Mouse (Mus musculus) limb, embryonic 11.5 days (tissue): ENCODE data around the gene Csrp1. TPM values are rescaled to one million over a fixed set of nuclear protein-coding genes. Genes with fewer than 3 reads are reported as not detected.
A peak's percentile ranks its signal among the peaks of the same experiment; 100 is the strongest.

Experiments
- ATAC-seq: fragments of 200-750 bp; cut with Nextera tagmentation; 2 replicates; pipeline ENCODE4 v1.8.0; 2017; ENCODE audit warnings: low read depth; ENCODE audit not compliant: insufficient number of reproducible peaks, low FRiP score, low TSS enrichment
- DNase-seq: peaks from one replicate; pipeline ENCODE4 v3.0.0-alpha.2; 2015; ENCODE audit warnings: low spot score
- H3K27ac ChIP-seq: fragments of 300-500 bp; sonication (generic); replicated peaks from 2 replicates; pipeline ENCODE4 v1.5.1; 2014; ENCODE audit warnings: low read depth, mild to moderate bottlenecking, low read length
- H3K27me3 ChIP-seq: fragments of 300-500 bp; sonication (generic); 2 replicates; pipeline ENCODE4 v1.6.1; 2014; ENCODE audit warnings: mild to moderate bottlenecking, low read length, mixed read lengths; ENCODE audit not compliant: control insufficient read depth, insufficient read depth
- H3K36me3 ChIP-seq: fragments of 300-500 bp; sonication (generic); 2 replicates; pipeline ENCODE4 v1.6.1; 2014; ENCODE audit warnings: mild to moderate bottlenecking, low read length, moderate library complexity, mixed read lengths; ENCODE audit not compliant: control insufficient read depth, insufficient read depth
- H3K4me1 ChIP-seq: fragments of 300-500 bp; sonication (generic); 2 replicates; pipeline ENCODE4 v1.6.1; 2014; ENCODE audit warnings: low read length, mixed read lengths; ENCODE audit not compliant: control insufficient read depth, insufficient read depth
- H3K4me2 ChIP-seq: fragments of 300-500 bp; sonication (generic); 2 replicates; pipeline ENCODE4 v1.6.1; 2014; ENCODE audit warnings: low read depth, mild to moderate bottlenecking, moderate library complexity; ENCODE audit not compliant: severe bottlenecking
- H3K4me3 ChIP-seq: fragments of 300-500 bp; sonication (generic); 2 replicates; pipeline ENCODE4 v1.5.1; 2014; ENCODE audit warnings: low read depth, low read length
- H3K9ac ChIP-seq: fragments of 300-500 bp; sonication (generic); 2 replicates; pipeline ENCODE4 v1.6.1; 2014; ENCODE audit warnings: mild to moderate bottlenecking, low read length
- H3K9me3 ChIP-seq: fragments of 300-500 bp; sonication (generic); 2 replicates; pipeline ENCODE4 v1.6.1; 2016; ENCODE audit warnings: low read length; ENCODE audit not compliant: control insufficient read depth
- WGBS: fragments of 180-500 bp; shearing (Covaris S2); extraction: QIAGEN DNeasy Blood & Tissue Kit; methylation state at CpG from one replicate; pipeline ENCODE4 v1.1.7; 2014; 5-methylcytosine and 5-hydroxymethylcytosine counted together
- polyA plus RNA-seq: library from polyadenylated mRNA; unstranded; fragments of >200 nt; fragmentation: Nextera tagmentation; extraction: Ambion mirVana; gene quantifications from 2 replicates; pipeline ENCODE4 v1.2.1, GENCODE M21; 2014

The Csrp1 gene
- polyA plus RNA-seq, 1 experiment from 2014 or later = 51.2 TPM

- peak overlapping the region; percentile 86 for H3K9ac ChIP-seq
- WGBS = 4% methylated on average over 6 of the region's 6 CpGs
- no peaks in the 10 kb centered on the region for H3K36me3 ChIP-seq
- H3K4me2 ChIP-seq = peak overlapping the region; percentile 90
- H3K27ac ChIP-seq = no peak overlapping the region; the same call in 1 of the 2 replicates
- peaks cover 15% of the 10 kb centered on the region; the same call in 1 of the 2 replicates for H3K4me1 ChIP-seq
- DNase-seq (no peak), ATAC-seq (0 out of 2 replicates have a peak, but pooled peaks have one; percentile 8)
- peak overlapping the region; percentile 70 for H3K4me3 ChIP-seq
- no peaks in the 10 kb centered on the region for H3K9me3 ChIP-seq
- peaks cover 2% of the 10 kb centered on the region; the same call in 1 of the 2 replicates for H3K27me3 ChIP-seq
Observed at GRCm38 (mm10) chr1:135688686-135689085, 31.2 kb upstream of the Csrp1 start.

GRCm38 (mm10) chr1:135690784-135691416, 29.0 kb upstream of the Csrp1 start:
- DNase-seq = no peak
- Histone ChIP-seq H3K27ac (no peak overlapping the region), H3K9ac (no peak overlapping the region), H3K36me3 (no peaks in the 10 kb centered on the region), H3K4me3 (no peak overlapping the region), H3K4me2 (no peak overlapping the region), H3K4me1 (peaks cover 15% of the 10 kb centered on the region; the same call in 1 of the 2 replicates), H3K9me3 (no peaks in the 10 kb centered on the region), H3K27me3 (no peaks in the 10 kb centered on the region; the same call in 1 of the 2 replicates)
- WGBS = 87% methylated on average over 6 of the region's 6 CpGs
- no peak for ATAC-seq

- no peaks in the 10 kb centered on the region for H3K36me3 ChIP-seq
- peaks cover 13% of the 10 kb centered on the region; the same call in 1 of the 2 replicates for H3K4me1 ChIP-seq
- H3K9ac ChIP-seq = no peak overlapping the region
- H3K27ac ChIP-seq = no peak overlapping the region
- no peak for ATAC-seq
- H3K4me3 ChIP-seq = no peak overlapping the region
- 58% methylated on average over 10 of the region's 10 CpGs for WGBS
- H3K9me3 ChIP-seq = no peaks in the 10 kb centered on the region
- DNase-seq = peak; percentile 20
- no peaks in the 10 kb centered on the region; the same call in 1 of the 2 replicates for H3K27me3 ChIP-seq
- no peak overlapping the region for H3K4me2 ChIP-seq
Observed at GRCm38 (mm10) chr1:135691417-135691815, 28.4 kb upstream of the Csrp1 start.

DNA sequence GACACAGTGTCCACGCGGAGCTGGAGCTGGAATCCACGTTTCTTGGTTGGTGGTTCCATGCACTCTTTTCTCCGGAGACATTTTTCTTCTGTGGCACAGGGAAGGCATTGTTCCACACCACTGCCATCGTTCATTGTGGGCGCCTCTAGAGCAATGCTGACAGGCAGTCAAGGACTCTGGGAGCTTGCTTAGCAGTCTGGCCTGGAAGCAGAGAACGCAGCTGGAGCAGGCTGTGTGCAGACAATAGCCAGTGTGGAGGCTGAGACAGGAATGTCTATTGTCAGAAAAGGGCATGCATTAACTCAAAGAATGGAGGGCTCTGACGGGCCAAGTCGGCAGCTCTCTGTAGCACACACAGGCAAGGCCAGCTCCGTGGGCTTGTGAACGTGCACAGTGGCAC, 25.7 kb upstream of the Csrp1 start:
- Histone ChIP-seq H3K9me3 (no peaks in the 10 kb centered on the region), H3K4me2 (no peak overlapping the region), H3K9ac (no peak overlapping the region), H3K4me3 (no peak overlapping the region), H3K36me3 (no peaks in the 10 kb centered on the region), H3K27me3 (no peaks in the 10 kb centered on the region), H3K27ac (no peak overlapping the region), H3K4me1 (peaks cover 17% of the 10 kb centered on the region)
- ATAC-seq = no peak
- WGBS = 81% methylated on average over 11 of the region's 11 CpGs
- no peak for DNase-seq

DNA sequence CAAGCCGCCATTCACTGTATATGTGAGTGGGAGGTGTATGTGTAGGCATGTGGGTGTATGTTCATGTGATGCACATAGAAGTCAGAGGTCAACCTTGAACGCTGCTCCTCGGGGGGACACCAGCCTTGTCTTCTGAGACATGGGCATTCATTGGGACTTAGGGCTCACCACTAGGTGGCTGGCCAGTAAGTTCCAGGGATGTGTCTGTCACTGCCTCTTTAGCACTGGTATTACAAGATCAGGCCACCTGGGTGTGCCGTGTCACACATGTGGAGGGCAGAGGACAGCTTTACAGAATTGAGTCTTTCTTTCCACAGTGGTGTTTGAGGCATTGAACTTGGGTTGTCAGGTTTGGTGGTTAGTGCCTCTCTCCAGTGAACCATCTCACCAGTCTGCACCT, 22.4 kb upstream of the Csrp1 start:
- WGBS = 88% methylated on average over 4 of the region's 4 CpGs

GRCm38 (mm10) chr1:135698046-135698445, 21.8 kb upstream of the Csrp1 start:
- Histone ChIP-seq H3K27me3 (no peaks in the 10 kb centered on the region), H3K4me3 (no peak overlapping the region), H3K9me3 (no peaks in the 10 kb centered on the region), H3K27ac (no peak overlapping the region; the same call in 1 of the 2 replicates), H3K36me3 (no peaks in the 10 kb centered on the region), H3K9ac (no peak overlapping the region), H3K4me2 (peak overlapping the region; percentile 56), H3K4me1 (peaks cover 19% of the 10 kb centered on the region)
- no peak for DNase-seq
- WGBS = 22% methylated on average over 6 of the region's 6 CpGs
- no peak for ATAC-seq

More for the DNA sequence above, 22.4 kb upstream of the Csrp1 start:
- no peak overlapping the region for H3K27ac ChIP-seq
- H3K36me3 ChIP-seq = no peaks in the 10 kb centered on the region
- H3K4me1 ChIP-seq = peaks cover 19% of the 10 kb centered on the region
- DNase-seq (no peak), ATAC-seq (no peak)
- H3K4me3 ChIP-seq = no peak overlapping the region
- H3K4me2 ChIP-seq = no peak overlapping the region
- H3K27me3 ChIP-seq = no peaks in the 10 kb centered on the region
- no peaks in the 10 kb centered on the region for H3K9me3 ChIP-seq
- H3K9ac ChIP-seq = no peak overlapping the region

DNA sequence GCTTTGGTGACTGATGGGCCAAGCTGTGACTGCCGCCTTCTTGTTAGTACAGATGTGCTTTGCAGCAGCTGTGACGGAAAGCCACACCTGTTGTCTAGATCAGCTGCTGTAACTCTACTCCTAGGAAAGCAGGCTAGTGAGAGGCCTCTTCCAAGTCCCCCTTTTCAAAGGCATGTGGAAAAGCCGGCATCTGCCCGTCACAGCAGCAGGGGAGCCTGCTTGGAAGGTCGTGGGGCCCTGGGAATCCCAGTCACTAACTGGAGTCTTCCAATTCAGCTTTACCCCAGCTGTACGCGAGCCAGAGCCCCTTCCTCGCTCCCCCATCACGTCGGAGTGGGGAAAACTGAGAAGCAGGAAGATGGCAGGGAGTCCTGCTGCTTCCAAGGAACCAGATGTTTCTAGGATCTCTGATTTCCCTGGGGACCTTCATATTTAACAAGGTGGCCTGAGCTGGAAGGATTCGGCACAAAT, 21.4 kb upstream of the Csrp1 start:
- H3K36me3 ChIP-seq = no peaks in the 10 kb centered on the region
- ATAC-seq (peak; percentile 61; the same call in 1 of the 2 replicates), DNase-seq (peak; percentile 74)
- H3K27me3 ChIP-seq = no peaks in the 10 kb centered on the region
- 3% methylated on average over 11 of the region's 11 CpGs for WGBS
- H3K4me1 ChIP-seq = peaks cover 19% of the 10 kb centered on the region
- peak overlapping the region; percentile 56 for H3K4me2 ChIP-seq
- 0 out of 2 replicates have a peak overlapping the region, but pooled peaks have one; percentile 23 for H3K4me3 ChIP-seq
- H3K27ac ChIP-seq = no peak overlapping the region; the same call in 1 of the 2 replicates
- no peaks in the 10 kb centered on the region for H3K9me3 ChIP-seq
- 0 out of 2 replicates have a peak overlapping the region, but pooled peaks have one; percentile 12 for H3K9ac ChIP-seq

- H3K4me2 ChIP-seq = peak overlapping the region; percentile 56
- DNase-seq (peak; percentile 84), ATAC-seq (0 out of 2 replicates have a peak, but pooled peaks have one; percentile 11)
- H3K36me3 ChIP-seq = no peaks in the 10 kb centered on the region
- no peaks in the 10 kb centered on the region for H3K27me3 ChIP-seq
- WGBS = 2% methylated on average over 29 of the region's 29 CpGs
- H3K4me1 ChIP-seq = peaks cover 19% of the 10 kb centered on the region
- no peak overlapping the region for H3K9ac ChIP-seq
- H3K9me3 ChIP-seq = no peaks in the 10 kb centered on the region
- no peak overlapping the region for H3K27ac ChIP-seq
- peak overlapping the region; percentile 23 for H3K4me3 ChIP-seq
Observed at GRCm38 (mm10) chr1:135698996-135699705, 20.7 kb upstream of the Csrp1 start.
